Mouse (Mus musculus) layer of hippocampus, adult 9-10 months (tissue): ENCODE data around the gene Gm20870.
"Not testable (repeated sequence)": the region's sequence is repeated elsewhere in the genome, so short reads cannot be mapped to it uniquely, and the experiment has no call there.

ENCODE experiments used
- DNase-seq: peaks from one replicate; pipeline ENCODE4 v3.0.0; 2022; ENCODE audit warnings: low spot score

Gene Gm20870

GRCm38 (mm10) chrY:71691743-71692142, at the start of gene Gm20870:
Gm20870 (plus strand) TSS chrY:71692043.
- not testable (repeated sequence) for DNase-seq
